Mouse (Mus musculus) liver, embryonic 11.5 days (tissue): ENCODE data around the gene Vip. TPM values are rescaled to one million over a fixed set of nuclear protein-coding genes. Genes with fewer than 3 reads are reported as not detected.

Experiments
- polyA plus RNA-seq: library from polyadenylated mRNA; unstranded; fragments of >200 nt; fragmentation: Nextera tagmentation; extraction: Ambion mirVana; gene quantifications from 2 replicates; pipeline ENCODE4 v1.2.1, GENCODE M21; 2014

Vip gene
- polyA plus RNA-seq, 1 experiment from 2014 or later: not detected

Other genes with a start within 250 kb of the Vip start
- 5.0 and 5.7 TPM in 2 replicates for gene Syne1, start 87.7 kb upstream of the Vip start, polyA plus RNA-seq
- gene Myct1, start 45.4 kb upstream of the Vip start, polyA plus RNA-seq: 4.4 and 4.9 TPM in 2 replicates
- 94.5 and 99.7 TPM in 2 replicates for gene Fbxo5, start 166.4 kb downstream of the Vip start, polyA plus RNA-seq
- gene Mtrf1l, start 184.7 kb downstream of the Vip start, polyA plus RNA-seq: 12.6 and 13.4 TPM in 2 replicates